Mouse (Mus musculus) heart, postnatal 4 days (tissue): ENCODE data around the gene Gm28998. TPM values are rescaled to one million over a fixed set of nuclear protein-coding genes. Genes with fewer than 3 reads are reported as not detected.
"Not testable (repeated sequence)": the region's sequence is repeated elsewhere in the genome, so short reads cannot be mapped to it uniquely, and the experiment has no call there.

ENCODE experiments used
- DNase-seq: peaks from one replicate; pipeline ENCODE4 v3.0.0; 2021
- total RNA-seq, 2 experiments: library from RNA; stranded (reverse); gene quantifications; 2 replicates each; pipeline ENCODE4 v1.2.3; 2021

The Gm28998 gene
- not detected for total RNA-seq

DNA sequence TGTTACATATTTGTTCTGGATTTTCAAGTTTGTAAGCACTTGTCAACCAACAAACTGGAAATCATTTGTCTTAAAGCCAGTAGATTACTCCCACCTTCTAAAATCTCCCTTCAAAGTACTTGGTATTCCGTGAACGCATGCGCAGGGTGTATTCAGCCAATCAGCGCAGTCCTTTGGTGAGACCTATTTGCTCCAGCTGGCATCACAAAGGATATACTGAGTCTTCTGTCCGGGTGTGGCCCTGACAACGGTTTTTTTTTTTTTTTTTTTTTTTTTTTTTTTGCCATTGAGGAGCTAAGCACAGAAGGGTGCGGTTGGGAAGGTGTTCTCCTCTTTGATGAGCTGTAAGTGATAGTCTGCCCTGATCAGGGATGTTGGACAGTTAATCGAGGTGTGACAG lies at the start of gene Gm28998:
TSS of gene Gm28998 (plus strand) at position 301 of the 400 bp plus-strand sequence.
- not testable (repeated sequence) for DNase-seq

Other genes with a start within 250 kb of the Gm28998 start
- not detected for gene Gm21244, start 84.5 kb upstream of the Gm28998 start, total RNA-seq
- not detected for gene Gm21788, start 151.2 kb downstream of the Gm28998 start, total RNA-seq